Mouse (Mus musculus): ENCODE measurements around the gene Six1. TPM values are rescaled to one million over a fixed set of nuclear protein-coding genes. Genes with fewer than 3 reads are reported as not detected.

The Six1 gene
- polyA plus RNA-seq, 1 experiment from 2014 or later: 58.5 TPM

DNA sequence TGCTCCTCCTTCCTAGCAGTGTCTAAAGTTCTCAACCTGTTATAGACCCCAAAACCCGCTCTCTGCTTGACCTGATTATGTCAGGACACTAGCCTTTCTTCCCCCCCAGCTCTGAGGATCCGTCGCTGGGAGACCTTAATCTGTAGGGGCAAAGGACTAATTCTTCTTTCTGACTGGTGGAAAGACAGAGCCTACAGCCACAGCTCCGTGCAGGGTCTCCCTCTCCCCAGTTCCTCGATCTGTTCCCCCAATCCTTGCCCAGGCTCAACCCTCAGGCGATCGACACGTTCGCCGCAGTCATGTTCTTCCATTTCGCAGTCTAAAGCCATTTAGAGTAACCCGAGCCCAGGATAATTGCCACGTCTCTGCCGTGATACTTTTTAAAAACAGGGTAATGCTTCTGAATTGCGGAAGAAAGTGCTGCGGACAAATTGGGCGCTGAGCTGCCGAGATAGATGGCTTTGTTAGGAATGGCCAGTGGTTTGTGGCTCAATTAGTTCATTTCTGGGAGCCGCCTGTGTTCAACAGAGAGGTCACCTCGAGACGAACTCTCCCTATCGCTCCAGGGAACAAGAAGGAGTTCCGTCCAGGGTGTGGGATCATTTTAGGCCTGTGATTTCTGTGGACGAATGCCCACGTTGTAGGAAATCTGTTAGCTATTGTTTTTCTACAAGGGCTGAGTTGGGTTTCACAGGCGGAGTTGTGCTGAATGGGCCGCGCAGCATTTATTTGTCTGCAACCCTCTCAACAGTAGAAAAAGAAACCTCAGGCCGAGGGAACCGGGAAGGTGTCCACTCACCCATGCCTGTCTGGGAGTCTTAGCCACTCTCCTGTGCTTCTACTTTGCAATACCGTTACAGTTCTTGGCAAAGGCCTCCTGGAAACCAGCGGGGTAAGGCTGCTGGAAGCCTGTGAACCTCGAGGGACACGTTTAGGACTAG, 766 bp downstream of the Six1 start:
- peaks cover 44% of the 10 kb centered on the region for H3K4me1 ChIP-seq (ENCODE audit: control insufficient read depth, insufficient read depth, low read length)
- H3K27me3 ChIP-seq (ENCODE audit: control insufficient read depth, insufficient read depth, low read length): peaks cover 26% of the 10 kb centered on the region
- DNase-seq (ENCODE audit: low spot score): peak; percentile 60

DNA sequence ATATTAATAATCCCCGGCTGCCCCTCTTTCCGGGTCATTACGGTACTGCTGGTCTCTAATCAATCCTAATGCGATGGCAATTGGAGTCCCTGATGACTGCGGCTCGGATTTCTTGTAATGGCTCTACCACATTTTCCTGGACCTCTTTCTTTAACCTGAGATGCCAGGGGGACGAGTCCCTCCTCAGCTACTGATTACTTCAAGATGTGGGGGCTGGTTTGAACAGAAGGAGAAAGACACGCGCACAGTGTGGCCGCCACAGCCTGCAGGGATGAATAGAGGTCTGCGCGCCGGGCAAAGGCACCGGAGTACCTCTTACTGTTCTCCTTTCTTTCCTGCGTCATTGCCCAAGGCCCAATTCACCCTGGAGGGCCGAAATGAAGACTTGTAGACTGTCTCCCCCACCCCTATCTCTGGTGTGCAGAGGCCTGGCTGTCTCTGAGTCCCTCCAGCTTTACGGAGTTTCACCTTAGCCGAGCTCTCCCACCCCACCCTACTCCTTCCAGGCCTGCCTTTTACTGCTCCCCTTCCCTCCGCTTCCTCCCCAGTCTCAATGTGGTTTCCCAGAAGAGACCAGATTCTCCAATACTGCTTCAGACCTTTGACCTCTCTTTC, 1.5 kb downstream of the Six1 start:
- peak overlapping the region; percentile 53; the same call in 1 of the 2 replicates for H3K4me3 ChIP-seq (ENCODE audit: low read depth, low read length)
- peaks cover 32% of the 10 kb centered on the region for H3K27me3 ChIP-seq (ENCODE audit: control insufficient read depth, insufficient read depth, low read length)
- H3K4me1 ChIP-seq (ENCODE audit: control insufficient read depth, insufficient read depth, low read length): peaks cover 44% of the 10 kb centered on the region
- no peaks in the 10 kb centered on the region for H3K36me3 ChIP-seq (ENCODE audit: control insufficient read depth, insufficient read depth, low read length)
- H3K4me2 ChIP-seq (ENCODE audit: low read depth, severe bottlenecking): peak overlapping the region; percentile 88
- under 1% methylated on average over 19 of the region's 19 CpGs for WGBS
- peak overlapping the region; percentile 49 for H3K9ac ChIP-seq (ENCODE audit: low read length)
- peak overlapping the region; percentile 84 for H3K27ac ChIP-seq (replicated peaks; ENCODE audit: low read depth, low read length)
- DNase-seq (ENCODE audit: low spot score) (peak; percentile 82), ATAC-seq (ENCODE audit: insufficient number of reproducible peaks, low FRiP score, low TSS enrichment, low read depth) (peak; percentile 74)
- H3K9me3 ChIP-seq (ENCODE audit: control insufficient read depth, low read length): no peaks in the 10 kb centered on the region

More for the DNA sequence above, 766 bp downstream of the Six1 start:
- WGBS: under 1% methylated on average over 34 of the region's 34 CpGs
- Histone ChIP-seq H3K36me3 (ENCODE audit: control insufficient read depth, insufficient read depth, low read length) (no peaks in the 10 kb centered on the region), H3K27ac (replicated peaks; ENCODE audit: low read depth, low read length) (peak overlapping the region; percentile 84), H3K9me3 (ENCODE audit: control insufficient read depth, low read length) (no peaks in the 10 kb centered on the region), H3K4me2 (ENCODE audit: low read depth, severe bottlenecking) (peak overlapping the region; percentile 88), H3K9ac (ENCODE audit: low read length) (peak overlapping the region; percentile 49), H3K4me3 (ENCODE audit: low read depth, low read length) (peak overlapping the region; percentile 53)
- ATAC-seq (ENCODE audit: insufficient number of reproducible peaks, low FRiP score, low TSS enrichment, low read depth): no peak

DNA sequence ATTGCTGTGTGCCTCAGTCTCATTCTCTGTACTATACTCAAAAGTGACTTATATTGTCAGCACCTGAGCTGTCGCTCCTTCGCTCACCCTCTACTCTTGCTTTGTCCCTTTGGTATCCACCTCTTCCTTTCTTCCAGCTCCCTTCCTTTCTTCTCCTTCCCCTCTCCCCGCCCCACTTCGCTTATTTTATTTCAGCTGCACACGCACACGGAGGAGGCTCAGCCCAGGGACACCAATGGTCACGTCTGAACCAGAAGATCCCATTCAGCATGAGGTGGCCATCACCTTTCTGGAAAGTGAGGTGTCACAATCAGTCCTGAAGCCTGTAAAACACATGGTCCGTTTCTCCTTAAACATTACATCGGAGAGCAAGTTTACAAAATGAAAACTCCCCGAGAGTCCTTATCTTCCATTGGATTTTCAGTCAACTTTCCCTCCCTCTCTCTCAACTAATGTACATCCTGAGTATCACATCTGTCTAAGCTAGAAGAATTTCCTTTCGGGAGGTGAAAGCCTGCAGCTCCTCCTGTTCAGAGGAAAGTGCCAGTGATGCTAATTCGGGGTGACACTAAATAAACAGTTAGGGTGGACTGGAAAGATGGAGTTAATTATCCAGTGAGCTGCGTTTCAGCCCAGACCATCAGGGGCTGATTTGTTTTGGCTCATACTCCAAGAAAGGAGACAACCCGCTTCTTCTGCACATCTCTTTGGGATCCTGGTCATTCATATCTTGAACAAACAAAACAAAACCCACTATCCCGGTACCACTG, 2.7 kb downstream of the Six1 start:
- Histone ChIP-seq H3K4me1 (ENCODE audit: control insufficient read depth, insufficient read depth, low read length) (peaks cover 47% of the 10 kb centered on the region), H3K4me3 (ENCODE audit: low read depth, low read length) (no peak overlapping the region), H3K9me3 (ENCODE audit: control insufficient read depth, low read length) (no peaks in the 10 kb centered on the region), H3K27me3 (ENCODE audit: control insufficient read depth, insufficient read depth, low read length) (peaks cover 37% of the 10 kb centered on the region), H3K4me2 (ENCODE audit: low read depth, severe bottlenecking) (peak overlapping the region; percentile 3; the same call in 1 of the 2 replicates), H3K36me3 (ENCODE audit: control insufficient read depth, insufficient read depth, low read length) (no peaks in the 10 kb centered on the region), H3K27ac (replicated peaks; ENCODE audit: low read depth, low read length) (no peak overlapping the region), H3K9ac (ENCODE audit: low read length) (no peak overlapping the region)
- DNase-seq (ENCODE audit: low spot score): peak; percentile 45
- WGBS: 1% methylated on average over 15 of the region's 15 CpGs
- no peak for ATAC-seq (ENCODE audit: insufficient number of reproducible peaks, low FRiP score, low TSS enrichment, low read depth)

DNA sequence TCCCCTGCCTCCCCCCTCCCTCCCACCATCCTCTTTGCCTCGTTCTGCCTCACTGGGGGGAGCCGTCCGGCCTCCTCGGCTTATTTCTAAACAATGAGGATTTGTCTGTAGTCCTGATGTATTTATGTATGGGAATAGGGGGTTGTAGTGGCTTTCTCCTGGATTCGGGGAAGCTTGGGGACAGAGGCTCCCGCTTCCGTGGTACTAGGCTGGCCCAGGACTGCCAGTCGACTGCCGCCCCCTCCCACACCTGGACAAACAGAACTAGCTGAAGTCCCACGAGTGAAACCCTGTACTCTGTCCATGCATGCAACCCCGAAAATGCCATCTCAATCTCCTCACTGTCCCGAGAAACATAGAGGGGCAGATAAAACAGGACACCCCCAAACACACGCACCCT, 3.4 kb downstream of the Six1 start:
- Histone ChIP-seq H3K27ac (replicated peaks; ENCODE audit: low read depth, low read length) (no peak overlapping the region), H3K4me3 (ENCODE audit: low read depth, low read length) (no peak overlapping the region), H3K9ac (ENCODE audit: low read length) (no peak overlapping the region), H3K36me3 (ENCODE audit: control insufficient read depth, insufficient read depth, low read length) (no peaks in the 10 kb centered on the region), H3K9me3 (ENCODE audit: control insufficient read depth, low read length) (no peaks in the 10 kb centered on the region), H3K4me1 (ENCODE audit: control insufficient read depth, insufficient read depth, low read length) (peaks cover 44% of the 10 kb centered on the region), H3K27me3 (ENCODE audit: control insufficient read depth, insufficient read depth, low read length) (peaks cover 37% of the 10 kb centered on the region), H3K4me2 (ENCODE audit: low read depth, severe bottlenecking) (peak overlapping the region; percentile 25; the same call in 1 of the 2 replicates)
- ATAC-seq (ENCODE audit: insufficient number of reproducible peaks, low FRiP score, low TSS enrichment, low read depth) (no peak), DNase-seq (ENCODE audit: low spot score) (peak; percentile 43)
- WGBS: 1% methylated on average over 13 of the region's 13 CpGs

DNA sequence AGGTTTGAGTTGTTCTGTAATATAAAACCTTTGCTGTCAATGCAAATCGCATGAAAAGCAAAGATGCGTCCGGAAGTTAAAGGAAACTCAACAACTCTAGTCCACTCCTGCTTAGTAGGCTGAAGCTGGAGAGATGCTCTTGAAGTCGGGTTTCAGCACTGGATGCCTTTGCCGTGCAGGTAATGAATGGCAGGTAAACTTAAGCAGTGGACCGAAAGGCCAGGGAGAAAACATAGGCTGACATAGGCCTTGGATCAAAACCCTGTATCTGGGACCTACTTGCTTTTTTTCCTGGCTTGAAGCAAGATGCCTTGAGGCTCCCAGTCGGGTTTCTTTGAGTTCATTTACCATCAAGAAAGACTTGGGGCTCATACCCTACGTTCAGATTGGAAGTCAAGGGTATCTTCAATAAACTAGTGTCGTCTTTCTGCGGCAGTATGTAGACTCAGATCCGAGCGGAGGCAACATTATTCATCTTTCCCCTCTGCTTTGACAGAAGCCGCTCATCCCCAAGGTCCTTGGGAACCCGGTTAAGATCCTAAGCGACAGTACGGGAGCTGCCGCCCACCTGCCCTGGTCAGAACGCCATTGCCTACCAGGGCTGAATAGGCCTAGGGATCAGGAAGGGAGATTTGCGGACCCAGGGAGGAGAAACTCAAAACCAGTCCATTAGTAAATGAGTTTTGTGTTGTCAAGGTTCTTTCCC, 4.0 kb downstream of the Six1 start:
- no peak overlapping the region for H3K4me3 ChIP-seq (ENCODE audit: low read depth, low read length)
- peaks cover 38% of the 10 kb centered on the region for H3K4me1 ChIP-seq (ENCODE audit: control insufficient read depth, insufficient read depth, low read length)

DNA sequence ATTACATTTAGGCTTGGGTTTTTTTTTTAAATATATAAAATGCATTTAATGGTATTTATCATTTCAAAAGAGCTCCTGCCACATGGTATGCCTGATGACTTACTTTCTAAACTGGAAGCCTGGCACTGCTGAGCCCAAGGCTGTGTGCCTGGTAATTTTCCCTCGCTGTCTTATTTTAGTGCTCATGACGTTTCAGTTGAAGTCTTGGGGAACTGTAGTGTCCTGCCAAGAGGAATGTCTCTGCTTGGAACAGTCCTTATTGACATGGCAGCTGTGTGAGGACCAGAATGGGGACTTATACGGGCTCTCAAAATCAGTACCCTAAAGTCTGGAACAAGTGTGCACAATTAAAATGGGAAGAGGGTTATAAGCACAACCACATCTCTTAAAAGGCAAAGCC, 5.2 kb downstream of the Six1 start:
- H3K4me2 ChIP-seq (ENCODE audit: low read depth, severe bottlenecking): no peak overlapping the region
- 0% methylated on average over 3 of the region's 3 CpGs for WGBS
- no peaks in the 10 kb centered on the region for H3K36me3 ChIP-seq (ENCODE audit: control insufficient read depth, insufficient read depth, low read length)
- no peak overlapping the region for H3K27ac ChIP-seq (replicated peaks; ENCODE audit: low read depth, low read length)
- no peaks in the 10 kb centered on the region for H3K9me3 ChIP-seq (ENCODE audit: control insufficient read depth, low read length)
- H3K27me3 ChIP-seq (ENCODE audit: control insufficient read depth, insufficient read depth, low read length): peaks cover 40% of the 10 kb centered on the region
- ATAC-seq (ENCODE audit: insufficient number of reproducible peaks, low FRiP score, low TSS enrichment, low read depth) (no peak), DNase-seq (ENCODE audit: low spot score) (peak; percentile 40)
- no peak overlapping the region for H3K4me3 ChIP-seq (ENCODE audit: low read depth, low read length)
- peaks cover 37% of the 10 kb centered on the region for H3K4me1 ChIP-seq (ENCODE audit: control insufficient read depth, insufficient read depth, low read length)
- H3K9ac ChIP-seq (ENCODE audit: low read length): no peak overlapping the region

More for the DNA sequence above, 4.0 kb downstream of the Six1 start:
- ATAC-seq (ENCODE audit: insufficient number of reproducible peaks, low FRiP score, low TSS enrichment, low read depth): no peak
- Histone ChIP-seq H3K36me3 (ENCODE audit: control insufficient read depth, insufficient read depth, low read length) (no peaks in the 10 kb centered on the region), H3K27ac (replicated peaks; ENCODE audit: low read depth, low read length) (no peak overlapping the region), H3K27me3 (ENCODE audit: control insufficient read depth, insufficient read depth, low read length) (peaks cover 37% of the 10 kb centered on the region), H3K9ac (ENCODE audit: low read length) (no peak overlapping the region), H3K9me3 (ENCODE audit: control insufficient read depth, low read length) (no peaks in the 10 kb centered on the region), H3K4me2 (ENCODE audit: low read depth, severe bottlenecking) (peak overlapping the region; percentile 25; the same call in 1 of the 2 replicates)
- WGBS: 2% methylated on average over 19 of the region's 19 CpGs
- DNase-seq (ENCODE audit: low spot score): peak; percentile 61

DNA sequence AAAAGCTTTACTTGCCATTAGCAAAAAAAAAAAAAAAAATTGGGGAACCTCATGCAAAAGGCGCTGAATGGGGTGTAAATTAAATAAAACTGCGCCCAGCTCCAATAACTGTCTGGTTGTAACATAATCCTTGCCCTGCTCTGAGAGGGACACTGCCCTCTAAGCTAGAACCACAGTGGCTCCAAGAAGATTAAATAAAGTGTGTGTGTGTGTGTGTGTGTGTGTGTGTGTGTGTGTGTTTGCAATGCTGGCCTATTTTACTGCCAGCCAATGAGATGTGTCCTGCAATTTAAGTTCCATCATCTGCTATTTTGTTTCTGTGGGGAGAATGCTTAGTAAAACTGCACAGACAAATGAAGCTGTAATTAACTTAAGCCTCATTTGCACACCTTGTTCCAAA, 6.1 kb downstream of the Six1 start:
- H3K9ac ChIP-seq (ENCODE audit: low read length): no peak overlapping the region
- ATAC-seq (ENCODE audit: insufficient number of reproducible peaks, low FRiP score, low TSS enrichment, low read depth): no peak
- no peak overlapping the region for H3K27ac ChIP-seq (replicated peaks; ENCODE audit: low read depth, low read length)
- H3K9me3 ChIP-seq (ENCODE audit: control insufficient read depth, low read length): no peaks in the 10 kb centered on the region
- no peaks in the 10 kb centered on the region for H3K36me3 ChIP-seq (ENCODE audit: control insufficient read depth, insufficient read depth, low read length)
- no peak overlapping the region; the same call in 1 of the 2 replicates for H3K4me2 ChIP-seq (ENCODE audit: low read depth, severe bottlenecking)
- H3K27me3 ChIP-seq (ENCODE audit: control insufficient read depth, insufficient read depth, low read length): peaks cover 43% of the 10 kb centered on the region
- 2% methylated on average over 2 of the region's 2 CpGs for WGBS
- DNase-seq (ENCODE audit: low spot score): no peak
- H3K4me3 ChIP-seq (ENCODE audit: low read depth, low read length): no peak overlapping the region
- peaks cover 31% of the 10 kb centered on the region for H3K4me1 ChIP-seq (ENCODE audit: control insufficient read depth, insufficient read depth, low read length)

Measured in limb, embryonic 11.5 days (tissue).